Mouse (Mus musculus) kidney, postnatal 36 days (tissue): ENCODE results near the gene H1f0.
A peak's percentile ranks its signal among the peaks of the same experiment; 100 is the strongest.

Experiments used
- DNase-seq, 2 experiments: peaks; one replicate each; pipeline ENCODE4 v3.0.0; 2021 to 2022; ENCODE audit warnings: mixed read lengths in 2 of 2

The H1f0 gene

GRCm38 (mm10) chr15:79040501-79041416 lies 12.5 kb downstream of the H1f0 start:
- peak; percentile 42 to 58 for DNase-seq

DNA sequence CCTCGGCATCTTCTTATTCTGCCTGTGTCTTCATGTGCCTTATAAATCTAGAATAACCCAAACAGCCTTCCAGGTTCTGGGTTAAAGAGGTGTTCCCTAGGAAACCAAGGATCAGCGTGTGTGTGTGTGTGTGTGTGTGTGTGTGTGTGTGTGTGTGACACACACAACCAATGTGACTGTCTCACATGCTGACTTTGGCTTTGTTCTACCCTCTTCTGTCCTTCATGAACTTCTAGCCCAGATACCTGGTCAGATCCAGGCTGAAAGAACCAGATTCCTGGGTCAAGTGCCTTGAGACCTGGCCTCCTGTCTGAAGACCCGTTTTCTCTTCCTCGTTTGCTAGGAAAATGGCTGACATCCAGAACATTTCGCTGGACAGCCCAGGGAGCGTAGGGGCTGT lies 13.3 kb downstream of the H1f0 start, which contains the start of gene Galr3:
Gene Galr3 (plus strand): TSS at position 301 of the 400 bp plus-strand sequence.
- DNase-seq = no peak

DNA sequence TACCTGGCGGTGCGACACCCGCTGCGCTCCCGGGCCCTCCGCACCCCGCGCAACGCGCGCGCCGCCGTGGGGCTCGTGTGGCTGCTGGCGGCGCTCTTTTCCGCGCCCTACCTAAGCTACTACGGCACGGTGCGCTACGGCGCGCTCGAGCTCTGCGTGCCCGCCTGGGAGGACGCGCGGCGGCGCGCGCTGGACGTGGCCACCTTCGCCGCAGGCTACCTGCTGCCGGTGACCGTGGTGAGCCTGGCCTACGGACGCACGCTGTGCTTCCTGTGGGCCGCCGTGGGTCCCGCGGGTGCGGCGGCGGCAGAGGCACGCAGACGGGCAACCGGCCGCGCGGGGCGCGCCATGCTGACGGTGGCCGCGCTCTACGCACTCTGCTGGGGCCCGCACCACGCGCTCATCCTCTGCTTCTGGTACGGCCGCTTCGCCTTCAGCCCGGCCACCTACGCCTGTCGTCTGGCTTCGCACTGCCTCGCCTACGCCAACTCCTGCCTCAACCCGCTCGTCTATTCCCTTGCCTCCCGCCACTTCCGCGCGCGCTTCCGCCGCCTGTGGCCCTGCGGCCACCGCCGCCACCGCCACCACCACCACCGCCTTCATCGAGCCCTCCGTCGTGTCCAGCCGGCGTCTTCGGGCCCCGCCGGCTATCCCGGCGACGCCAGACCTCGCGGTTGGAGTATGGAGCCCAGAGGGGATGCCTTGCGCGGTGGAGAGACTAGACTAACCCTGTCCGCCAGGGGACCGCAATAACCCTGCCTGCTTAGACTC lies 14.7 kb downstream of the H1f0 start:
- peak in 1 of 2 experiments; percentile 54 for DNase-seq

GRCm38 (mm10) chr15:79044837-79045236 lies 16.6 kb downstream of the H1f0 start:
- DNase-seq = no peak

GRCm38 (mm10) chr15:79048186-79048585 lies 19.9 kb downstream of the H1f0 start:
- no peak for DNase-seq

GRCm38 (mm10) chr15:79050160-79050845 lies 22.1 kb downstream of the H1f0 start:
- no peak for DNase-seq

DNA sequence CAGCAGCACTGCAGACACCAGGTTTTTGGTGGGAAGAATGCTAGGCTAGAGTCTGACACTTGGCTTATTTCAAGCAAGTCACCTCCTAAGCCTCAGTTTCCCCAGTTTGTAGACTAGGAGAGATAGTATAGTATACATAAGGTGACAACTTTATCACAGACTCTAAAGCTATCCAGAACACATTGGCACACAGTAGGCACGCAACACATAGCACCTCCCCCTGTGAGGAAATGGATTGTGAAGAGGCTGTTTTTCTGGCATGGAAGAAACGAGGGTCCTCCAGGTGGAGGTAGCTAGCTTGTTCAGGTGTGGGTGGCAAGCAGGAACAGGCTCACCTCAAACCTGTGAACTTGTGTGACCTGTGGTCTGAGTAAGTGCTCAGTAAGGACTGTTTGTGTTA lies 22.7 kb downstream of the H1f0 start:
- DNase-seq = no peak

GRCm38 (mm10) chr15:79051461-79052360 lies 23.5 kb downstream of the H1f0 start:
- DNase-seq = peak; percentile 81 to 90

DNA sequence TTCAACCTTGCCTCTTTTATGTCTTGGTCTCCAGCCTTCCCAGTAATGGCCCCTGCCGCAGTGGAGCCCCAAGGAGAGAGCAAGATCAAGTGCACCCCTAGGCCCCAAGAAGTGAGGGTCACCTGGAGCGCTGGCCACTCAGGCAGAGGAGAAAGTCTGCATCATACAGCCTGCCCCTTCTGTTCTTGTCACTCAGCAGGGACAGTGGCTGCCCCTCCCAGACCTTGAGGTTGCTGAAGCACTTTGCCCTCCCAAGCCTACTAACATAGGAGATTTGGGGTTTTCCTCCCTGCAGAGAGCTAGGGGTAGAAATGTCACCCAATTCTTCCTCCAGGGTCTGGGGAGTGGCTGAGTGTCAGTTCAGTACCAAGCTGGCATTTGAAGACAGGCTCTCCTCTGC lies 24.1 kb downstream of the H1f0 start:
- no peak for DNase-seq

DNA sequence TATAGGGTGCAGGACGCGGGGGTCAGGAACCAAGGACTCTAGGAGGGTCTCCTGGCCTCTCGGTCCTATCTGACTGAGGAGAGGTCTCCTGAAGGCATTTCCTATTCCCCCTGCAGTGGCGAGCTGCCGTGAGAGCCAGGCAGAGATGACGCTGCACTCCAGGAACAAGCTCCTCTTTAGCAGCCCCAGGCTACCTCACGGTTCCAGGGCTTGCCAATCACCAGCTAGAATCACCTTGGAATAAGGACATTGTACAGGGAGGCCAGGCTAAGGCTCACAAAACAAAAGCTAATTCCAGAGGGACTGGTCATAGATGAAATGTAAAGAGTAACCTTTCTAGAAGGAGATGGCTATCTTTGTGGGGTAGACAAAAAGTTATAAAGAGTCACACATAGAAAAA lies 28.4 kb downstream of the H1f0 start:
- peak; percentile 23 to 28 for DNase-seq

- DNase-seq = no peak
Measured at GRCm38 (mm10) chr15:79057850-79058249, 29.6 kb downstream of the H1f0 start.

DNA sequence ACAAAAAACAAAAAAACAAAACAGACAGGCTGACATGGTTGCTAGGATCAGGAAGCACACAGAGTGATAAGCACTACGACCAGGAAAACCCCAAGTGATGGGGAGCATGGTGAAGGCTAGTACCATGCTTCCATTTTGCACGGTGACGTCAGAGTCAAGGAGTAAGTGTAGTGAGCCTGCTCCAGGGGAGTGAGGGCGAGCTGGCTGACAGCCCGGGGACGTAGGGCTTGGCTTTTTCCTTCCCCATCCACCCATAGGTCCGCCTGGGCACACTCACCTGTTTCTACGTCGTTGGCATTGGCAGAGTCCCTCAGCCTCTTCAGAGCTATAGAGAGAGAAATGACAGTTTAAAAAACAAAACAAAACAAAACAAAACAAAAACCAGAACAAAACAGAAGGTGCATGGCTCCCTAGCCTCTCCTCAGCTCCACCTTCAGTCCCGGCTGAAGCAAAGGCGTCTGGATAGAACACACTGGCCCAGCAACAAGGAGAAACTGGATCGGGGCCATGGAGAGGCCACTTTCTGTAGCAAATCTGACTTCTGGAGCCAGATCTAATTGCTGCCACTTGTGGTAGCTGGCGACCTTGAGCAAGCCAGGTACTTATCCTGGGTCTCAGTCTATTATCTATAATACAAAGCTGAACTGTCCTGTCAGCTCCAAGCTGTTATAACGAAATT lies 32.8 kb downstream of the H1f0 start:
- peak; percentile 26 to 42 for DNase-seq

- peak; percentile 98 to 100 for DNase-seq
Measured at GRCm38 (mm10) chr15:79062376-79063159, 34.3 kb downstream of the H1f0 start, which contains the start of gene Ankrd54. TSS of gene Ankrd54 (minus strand) at chr15:79062893.

GRCm38 (mm10) chr15:79063160-79063740 lies 35.0 kb downstream of the H1f0 start:
- DNase-seq = peak; percentile 30 to 50

DNA sequence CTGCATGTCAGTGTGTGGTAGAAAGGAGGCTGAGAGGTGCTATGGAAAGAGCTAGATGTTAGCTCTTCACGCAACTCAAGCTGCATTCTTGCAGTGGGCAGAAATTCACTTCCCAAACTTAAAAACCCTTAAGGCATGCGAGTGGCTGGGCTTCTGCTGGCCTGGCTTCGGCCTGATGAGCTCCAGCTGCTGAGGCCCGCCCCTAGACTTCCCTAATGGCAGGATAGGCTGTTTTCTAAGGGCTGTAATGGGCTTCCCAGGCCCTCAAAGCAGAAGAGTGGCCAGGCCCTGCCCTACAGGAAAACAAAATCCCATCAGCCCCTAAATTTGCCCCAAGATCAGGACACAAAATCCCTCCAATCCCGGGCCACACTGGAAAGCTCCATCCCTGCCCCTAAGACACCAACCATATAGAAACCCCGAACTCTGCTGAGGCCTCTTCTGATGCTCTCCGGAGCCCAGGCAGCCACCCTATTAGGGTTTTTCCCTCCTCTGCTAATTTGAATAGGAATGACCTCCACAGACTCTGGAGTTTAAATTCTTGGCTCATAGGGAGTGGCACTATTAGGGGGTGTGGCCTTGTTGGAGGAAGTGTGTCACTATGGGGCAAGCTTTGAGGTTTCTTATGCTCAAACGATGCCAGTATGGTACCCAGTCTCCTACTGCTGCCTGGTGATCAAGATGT lies 37.0 kb downstream of the H1f0 start:
- DNase-seq = no peak

DNA sequence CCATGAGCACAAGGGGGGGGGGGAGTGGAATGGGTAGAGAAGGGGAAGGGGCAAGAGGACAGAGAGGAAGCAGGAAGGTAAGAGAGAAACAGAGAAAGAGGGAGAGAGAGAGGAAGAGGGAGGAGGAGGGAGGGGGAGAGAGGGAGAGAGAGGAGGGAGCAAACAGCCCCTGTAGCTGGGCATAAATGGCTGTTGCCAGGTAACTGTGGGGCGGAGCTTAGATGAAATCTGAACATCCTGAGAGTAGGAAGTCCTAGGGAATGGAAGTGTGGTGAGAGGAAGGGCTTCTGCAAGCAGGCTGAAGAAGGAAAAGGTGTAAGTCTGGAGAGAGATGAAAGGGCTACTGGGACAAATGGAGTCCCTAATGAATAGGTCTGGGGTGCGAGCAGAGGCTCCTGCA lies 38.0 kb downstream of the H1f0 start:
- DNase-seq = peak; percentile 47 to 53

DNA sequence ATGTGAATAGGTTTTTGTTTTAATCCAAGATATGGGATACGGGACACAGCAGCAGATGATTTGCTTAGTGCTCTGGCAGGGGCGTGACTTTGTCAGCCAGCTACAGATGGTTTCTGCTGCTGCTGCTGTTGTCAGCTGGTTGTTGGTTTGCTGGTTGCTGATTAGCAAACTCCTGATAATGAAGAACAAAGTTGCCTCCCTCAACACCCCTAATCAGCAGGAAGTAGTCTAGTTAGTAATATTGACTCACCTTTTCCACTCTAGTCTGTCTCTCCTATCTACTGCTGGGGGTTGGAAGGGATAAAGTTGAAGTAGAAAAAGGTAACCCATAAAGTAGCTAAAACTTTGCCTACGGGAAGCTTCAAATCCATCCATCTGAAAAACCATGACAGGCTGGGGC lies 39.4 kb downstream of the H1f0 start:
- DNase-seq = no peak

DNA sequence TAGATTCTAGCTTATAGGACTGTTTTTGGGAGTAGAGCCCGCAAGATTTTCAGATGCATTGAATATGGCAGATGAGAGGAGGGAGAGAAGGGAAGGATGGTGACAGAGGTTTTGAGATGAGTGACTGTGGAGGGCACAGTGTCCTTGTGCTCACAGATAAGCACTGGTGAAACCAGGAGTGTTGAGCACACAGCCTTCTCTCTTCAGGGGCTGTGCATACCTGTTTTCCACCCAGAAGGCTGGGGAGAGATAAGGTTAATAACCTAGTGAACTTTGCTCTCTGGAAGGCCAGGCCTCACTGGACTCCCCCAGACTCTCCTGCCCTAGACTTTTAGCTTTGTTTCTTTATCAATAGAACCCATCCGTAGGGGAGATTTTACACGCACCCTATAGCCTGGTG lies 40.2 kb downstream of the H1f0 start:
- no peak for DNase-seq
